Mouse (Mus musculus): ENCODE results near the gene Ppp3ca.

- TF ChIP-seq POLR2A (IDR thresholded peaks at IDR 0.05; ENCODE audit: control insufficient read depth, low read depth, low read length), result no peak
- TF ChIP-seq CTCF (IDR thresholded peaks at IDR 0.05; ENCODE audit: control insufficient read depth, insufficient read depth, insufficient replicate concordance, low read depth, low read length), result no peak
Observed at GRCm38 (mm10) chr3:136911276-136911675, 241.4 kb downstream of the Ppp3ca start.
